Mouse (Mus musculus) testis, adult 2 months (tissue): ENCODE measurements around the gene 4933425L06Rik. TPM values are rescaled to one million over a fixed set of nuclear protein-coding genes. Genes with fewer than 3 reads are reported as not detected.

Source experiments
- H3K27ac ChIP-seq: fragments of 200-500 bp; 2 replicates; pipeline ENCODE4 v1.5.1; 2012; ENCODE audit warnings: low read depth, low read length; ENCODE audit not compliant: control insufficient read depth, insufficient read depth
- H3K27me3 ChIP-seq: fragments of 200-500 bp; 2 replicates; pipeline ENCODE4 v1.6.1; 2012; ENCODE audit warnings: mild to moderate bottlenecking, low read length, moderate library complexity; ENCODE audit not compliant: control insufficient read depth, insufficient read depth
- H3K36me3 ChIP-seq: fragments of 200-500 bp; 2 replicates; pipeline ENCODE4 v1.6.1; 2012; ENCODE audit warnings: mild to moderate bottlenecking, low read length; ENCODE audit not compliant: control insufficient read depth, insufficient read depth
- H3K4me1 ChIP-seq: fragments of 200-500 bp; 2 replicates; pipeline ENCODE4 v1.6.1; 2012; ENCODE audit warnings: low read length; ENCODE audit not compliant: control insufficient read depth, insufficient read depth
- H3K4me3 ChIP-seq: fragments of 200-500 bp; 2 replicates; pipeline ENCODE4 v1.5.1; 2012; ENCODE audit warnings: low read depth, mild to moderate bottlenecking, low read length, moderate library complexity, mixed read lengths; ENCODE audit not compliant: control insufficient read depth
- CTCF ChIP-seq: fragments of 200-500 bp; IDR thresholded peaks from 2 replicates; pipeline ENCODE4 v1.5.1; 2012; ENCODE audit warnings: low read depth, mild to moderate bottlenecking, inconsistent platforms, low read length, moderate library complexity; ENCODE audit not compliant: control insufficient read depth, insufficient read depth, insufficient replicate concordance
- POLR2A ChIP-seq: fragments of 200-500 bp; IDR thresholded peaks from 2 replicates; pipeline ENCODE4 v1.6.1; 2012; ENCODE audit warnings: low read depth, mild to moderate bottlenecking, inconsistent platforms, low read length, moderate library complexity; ENCODE audit not compliant: control insufficient read depth
- polyA plus RNA-seq: library from polyadenylated mRNA; depleted of rRNA; stranded (reverse); fragments of >200 nt; gene quantifications from 2 replicates; pipeline ENCODE4 v1.2.3, GENCODE M21; 2012; rRNA removed

The 4933425L06Rik gene
- polyA plus RNA-seq = 2.4 and 2.7 TPM in 2 replicates

GRCm38 (mm10) chr13:105081862-105082261, at the start of gene 4933425L06Rik:
Gene 4933425L06Rik (plus strand): TSS chr13:105082122.
- Histone ChIP-seq H3K4me3 (peak within 1 kb of the TSS; percentile 94), H3K36me3 (no peaks in the 10 kb centered on the region), H3K27me3 (no peaks in the 10 kb centered on the region), H3K4me1 (no peaks in the 10 kb centered on the region; the same call in 1 of the 2 replicates), H3K27ac (peak within 1 kb of the TSS; percentile 68)
- TF ChIP-seq CTCF (no peak), POLR2A (peak; percentile 96)

GRCm38 (mm10) chr13:105037816-105038215, 44.1 kb upstream of the 4933425L06Rik start:
- H3K4me3 ChIP-seq = peak overlapping the region; percentile 10; the same call in 1 of the 2 replicates
- H3K27ac ChIP-seq = no peak overlapping the region
- peaks cover 7% of the 10 kb centered on the region for H3K4me1 ChIP-seq
- no peak for TF ChIP-seq POLR2A
- no peak for TF ChIP-seq CTCF
- no peaks in the 10 kb centered on the region for H3K27me3 ChIP-seq
- H3K36me3 ChIP-seq = no peaks in the 10 kb centered on the region

- H3K4me3 ChIP-seq = no peak overlapping the region
- TF ChIP-seq POLR2A (no peak), CTCF (no peak)
- peaks cover 7% of the 10 kb centered on the region for H3K4me1 ChIP-seq
- H3K27me3 ChIP-seq = no peaks in the 10 kb centered on the region
- H3K36me3 ChIP-seq = no peaks in the 10 kb centered on the region
- no peak overlapping the region for H3K27ac ChIP-seq
These were observed 43.6 kb upstream of the 4933425L06Rik start for GRCm38 (mm10) chr13:105038334-105038733.

- Histone ChIP-seq H3K27ac (no peak overlapping the region), H3K4me3 (no peak overlapping the region), H3K4me1 (peaks cover 6% of the 10 kb centered on the region), H3K27me3 (no peaks in the 10 kb centered on the region), H3K36me3 (no peaks in the 10 kb centered on the region)
- TF ChIP-seq POLR2A (no peak), CTCF (no peak)
These were observed 38.0 kb upstream of the 4933425L06Rik start for GRCm38 (mm10) chr13:105043882-105044281.

- TF ChIP-seq POLR2A (no peak), CTCF (no peak)
- Histone ChIP-seq H3K4me3 (no peak overlapping the region), H3K27me3 (no peaks in the 10 kb centered on the region), H3K36me3 (no peaks in the 10 kb centered on the region), H3K27ac (no peak overlapping the region), H3K4me1 (peaks cover 6% of the 10 kb centered on the region)
These were observed 34.5 kb upstream of the 4933425L06Rik start for GRCm38 (mm10) chr13:105047377-105047776.

- Histone ChIP-seq H3K36me3 (no peaks in the 10 kb centered on the region), H3K27ac (no peak overlapping the region), H3K4me1 (peaks cover 8% of the 10 kb centered on the region), H3K27me3 (no peaks in the 10 kb centered on the region), H3K4me3 (no peak overlapping the region)
- TF ChIP-seq CTCF (no peak), POLR2A (no peak)
These were observed 33.3 kb upstream of the 4933425L06Rik start for GRCm38 (mm10) chr13:105048662-105049061.

- H3K27me3 ChIP-seq = no peaks in the 10 kb centered on the region
- no peak for TF ChIP-seq CTCF
- no peak for TF ChIP-seq POLR2A
- peaks cover 12% of the 10 kb centered on the region for H3K4me1 ChIP-seq
These were observed 30.5 kb upstream of the 4933425L06Rik start for GRCm38 (mm10) chr13:105051432-105051831.

More at GRCm38 (mm10) chr13:105051432-105051831, 30.5 kb upstream of the 4933425L06Rik start:
- Histone ChIP-seq H3K36me3 (no peaks in the 10 kb centered on the region), H3K27ac (no peak overlapping the region), H3K4me3 (no peak overlapping the region)
